Mouse (Mus musculus) lung, adult 2 months (tissue): Measurements from ENCODE around the gene Sez6l.

ENCODE experiments used
- CTCF ChIP-seq: fragments of 200-500 bp; IDR thresholded peaks from 2 replicates; pipeline ENCODE4 v1.5.1; 2011; ENCODE audit warnings: mild to moderate bottlenecking, low read length, control low read depth; ENCODE audit not compliant: insufficient read depth
- POLR2A ChIP-seq: fragments of 200-500 bp; IDR thresholded peaks from 2 replicates; pipeline ENCODE4 v1.6.1; 2011; ENCODE audit warnings: low read depth, mild to moderate bottlenecking, control low read depth, low read length, borderline replicate concordance; ENCODE audit errors: extremely low read depth

- TF ChIP-seq POLR2A (no peak), CTCF (no peak)
Observed at GRCm38 (mm10) chr5:112625555-112626160, 48.7 kb upstream of the Sez6l start.
